Mouse (Mus musculus): ENCODE results near the gene Csrnp3. TPM values are rescaled to one million over a fixed set of nuclear protein-coding genes. Genes with fewer than 3 reads are reported as not detected.

Gene Csrnp3
- total and polyA plus RNA-seq, 3 experiments, result 2.2 to 2.5 (median 2.3) TPM

GRCm38 (mm10) chr2:65981965-65982364 is 136.4 kb downstream of the Csrnp3 start:
- Histone ChIP-seq H3K4me1 (ENCODE audit: control insufficient read depth in 1 of 2, insufficient read depth in 2 of 2) (no peaks in the 10 kb centered on the region), H3K9me3 (replicated peaks; ENCODE audit: low read length) (peaks cover 17% of the 10 kb centered on the region), H3K27ac (ENCODE audit: insufficient read depth, low read depth) (no peak overlapping the region), H3K4me2 (ENCODE audit: insufficient read depth, low read depth, poor library complexity, severe bottlenecking) (no peak overlapping the region), H3K27me3 (replicated peaks) (no peaks in the 10 kb centered on the region), H3K9ac (ENCODE audit: insufficient read depth, low read depth) (no peak overlapping the region), H3K4me3 (replicated peaks in 1 of 3; ENCODE audit: low read depth in 2 of 3, low read length in 2 of 3, poor library complexity in 1 of 3) (no peak overlapping the region), H3K36me3 (replicated peaks in 1 of 2; ENCODE audit: control insufficient read depth in 1 of 2, insufficient read depth in 1 of 2, low read length in 1 of 2) (peaks cover 0 to 7% of the 10 kb centered on the region in 2 experiments), H3K79me2 (replicated peaks; ENCODE audit: control insufficient read depth, extremely low read depth, insufficient read depth, poor library complexity, severe bottlenecking) (no peaks in the 10 kb centered on the region)
- DNase-seq (ENCODE audit: extremely low read depth), result no peak
- in situ Hi-C loops (cut with MboI; ENCODE audit: low pct_ligation_motif_present, low pct_unique_long_range_greater_than_20kb, low sequenced_read_pairs) (no loop called here), dilution Hi-C loops (cut with MboI; ENCODE audit: extremely low pct_ligation_motif_present, extremely low pct_unique_long_range_greater_than_20kb, low sequenced_read_pairs) (no loop called here)
- no peak for TF ChIP-seq MAFK (IDR thresholded peaks at IDR 0.05; ENCODE audit: insufficient replicate concordance, low read length)
- TF ChIP-seq MAX (IDR thresholded peaks at IDR 0.05; ENCODE audit: low read length), result no peak
- TF ChIP-seq PAX5 (IDR thresholded peaks at IDR 0.05; ENCODE audit: low read length), result no peak
- no peak for TF ChIP-seq SMC3 (IDR thresholded peaks at IDR 0.05; ENCODE audit: low read depth, low read length)
- TF ChIP-seq CHD2 (IDR thresholded peaks at IDR 0.05; ENCODE audit: low read length), result no peak
- no peak for TF ChIP-seq RAD21 (IDR thresholded peaks at IDR 0.05; ENCODE audit: low read depth, low read length)
- no peak for TF ChIP-seq HCFC1 (IDR thresholded peaks at IDR 0.05; ENCODE audit: low read depth, low read length)
- no peak for TF ChIP-seq MAZ (IDR thresholded peaks at IDR 0.05; ENCODE audit: low read depth, low read length)
- TF ChIP-seq EP300 (IDR thresholded peaks at IDR 0.05; ENCODE audit: low read length), result no peak
- no peak for TF ChIP-seq RCOR1 (conservative IDR thresholded peaks at IDR 0.05; ENCODE audit: low read depth, low read length)
- no peak for TF ChIP-seq SIN3A (IDR thresholded peaks at IDR 0.05; ENCODE audit: low read length)
- TF ChIP-seq MYC (IDR thresholded peaks at IDR 0.05; ENCODE audit: low read depth, low read length), result no peak
- TF ChIP-seq E2F4 (IDR thresholded peaks at IDR 0.05; ENCODE audit: insufficient replicate concordance, low read depth, low read length), result no peak
- no peak for TF ChIP-seq ETS1 (conservative IDR thresholded peaks at IDR 0.05; ENCODE audit: low read depth, low read length)
- no peak for TF ChIP-seq ZC3H11A (IDR thresholded peaks at IDR 0.05; ENCODE audit: low read depth, low read length)

GRCm38 (mm10) chr2:65985706-65986105 is 140.1 kb downstream of the Csrnp3 start:
- no peak overlapping the region for H3K9ac ChIP-seq (ENCODE audit: insufficient read depth, low read depth)
- no peak for TF ChIP-seq E2F4 (IDR thresholded peaks at IDR 0.05; ENCODE audit: insufficient replicate concordance, low read depth, low read length)
- TF ChIP-seq TBP (conservative IDR thresholded peaks at IDR 0.05; ENCODE audit: low read depth, low read length), result no peak
- DNase-seq (ENCODE audit: extremely low read depth), result no peak
- no peak overlapping the region for H3K4me3 ChIP-seq (replicated peaks in 1 of 3; ENCODE audit: low read depth in 2 of 3, low read length in 2 of 3, poor library complexity in 1 of 3)
- no peaks in the 10 kb centered on the region for H3K79me2 ChIP-seq (replicated peaks; ENCODE audit: control insufficient read depth, extremely low read depth, insufficient read depth, poor library complexity, severe bottlenecking)
- dilution Hi-C loops (cut with MboI; ENCODE audit: extremely low pct_ligation_motif_present, extremely low pct_unique_long_range_greater_than_20kb, low sequenced_read_pairs), result no loop called here
- no peak overlapping the region for H3K27ac ChIP-seq (ENCODE audit: insufficient read depth, low read depth)
- peaks cover 0 to 1% of the 10 kb centered on the region in 2 experiments for H3K36me3 ChIP-seq (replicated peaks in 1 of 2; ENCODE audit: control insufficient read depth in 1 of 2, insufficient read depth in 1 of 2, low read length in 1 of 2)
- H3K9me3 ChIP-seq (replicated peaks; ENCODE audit: low read length), result peaks cover 16% of the 10 kb centered on the region
- no peak overlapping the region for H3K4me2 ChIP-seq (ENCODE audit: insufficient read depth, low read depth, poor library complexity, severe bottlenecking)
- H3K4me1 ChIP-seq (ENCODE audit: control insufficient read depth in 1 of 2, insufficient read depth in 2 of 2), result no peaks in the 10 kb centered on the region
- no peaks in the 10 kb centered on the region for H3K27me3 ChIP-seq (replicated peaks)
- in situ Hi-C loops (cut with MboI; ENCODE audit: low pct_ligation_motif_present, low pct_unique_long_range_greater_than_20kb, low sequenced_read_pairs), result no loop called here

All from CH12.LX (cell line).